Mouse (Mus musculus) erythroblast, adult 5-6 weeks (primary cell): ENCODE measurements around the gene Cacna1g. TPM values are rescaled to one million over a fixed set of nuclear protein-coding genes. Genes with fewer than 3 reads are reported as not detected.

Source experiments
- ATAC-seq: replicated peaks from 2 replicates; pipeline ENCODE4 v1.8.0; 2016; ENCODE audit warnings: moderate number of reproducible peaks, mild to moderate bottlenecking, moderate TSS enrichment, inconsistent platforms; ENCODE audit not compliant: poor library complexity, low FRiP score, severe bottlenecking
- total RNA-seq, 2 experiments: library from RNA; stranded (forward) in 1 of 2; stranded (reverse) in 1 of 2; fragments of 150-400 nt in 1 of 2; fragments of 200-764, 138-1000 nt in 1 of 2; gene quantifications; 2 replicates each; pipeline versions ENCODE4 v1.2.3 to v1.2.4; 2015 to 2017; ENCODE audit warnings: low replicate concordance in 2 of 2

Gene Cacna1g
- total RNA-seq, 2 experiments from 2014 or later: 78.9 to 122 TPM

GRCm38 (mm10) chr11:94482738-94483137 lies 8.7 kb upstream of the Cacna1g start:
- no peak for ATAC-seq

GRCm38 (mm10) chr11:94481963-94482362 lies 8.0 kb upstream of the Cacna1g start:
- ATAC-seq: no peak

- ATAC-seq: no peak
Measured at GRCm38 (mm10) chr11:94480382-94480781, 6.4 kb upstream of the Cacna1g start.

- no peak for ATAC-seq
Measured at GRCm38 (mm10) chr11:94477651-94478050, 3.7 kb upstream of the Cacna1g start.

GRCm38 (mm10) chr11:94475722-94476121 lies 1.7 kb upstream of the Cacna1g start:
- no peak for ATAC-seq

- no peak for ATAC-seq
Measured at GRCm38 (mm10) chr11:94474544-94474910, 529 bp upstream of the Cacna1g start.

GRCm38 (mm10) chr11:94472916-94473706 lies 887 bp downstream of the Cacna1g start:
- no peak for ATAC-seq

GRCm38 (mm10) chr11:94472585-94472915 lies 1.4 kb downstream of the Cacna1g start:
- ATAC-seq: no peak

GRCm38 (mm10) chr11:94471740-94472584 lies 2.0 kb downstream of the Cacna1g start:
- ATAC-seq: no peak

- no peak for ATAC-seq
Measured at GRCm38 (mm10) chr11:94470391-94470790, 3.6 kb downstream of the Cacna1g start.

GRCm38 (mm10) chr11:94469136-94470064 lies 4.6 kb downstream of the Cacna1g start:
- ATAC-seq: no peak

GRCm38 (mm10) chr11:94468582-94469064 lies 5.4 kb downstream of the Cacna1g start:
- ATAC-seq: no peak

- ATAC-seq: no peak
Measured at GRCm38 (mm10) chr11:94466333-94466855, 7.6 kb downstream of the Cacna1g start.

- ATAC-seq: no peak
Measured at GRCm38 (mm10) chr11:94464170-94464569, 9.8 kb downstream of the Cacna1g start.

- no peak for ATAC-seq
Measured at GRCm38 (mm10) chr11:94461856-94462255, 12.1 kb downstream of the Cacna1g start.

- no peak for ATAC-seq
Measured at GRCm38 (mm10) chr11:94457001-94457400, 17.0 kb downstream of the Cacna1g start.

GRCm38 (mm10) chr11:94456347-94456746 lies 17.7 kb downstream of the Cacna1g start:
- ATAC-seq: peak; percentile 87

- peak; percentile 74 for ATAC-seq
Measured at GRCm38 (mm10) chr11:94455161-94455820, 18.7 kb downstream of the Cacna1g start.

GRCm38 (mm10) chr11:94454756-94455155 lies 19.2 kb downstream of the Cacna1g start:
- ATAC-seq: no peak
